Mouse (Mus musculus) MEL (cell line): Measurements from ENCODE around the gene Snapc2. TPM values are rescaled to one million over a fixed set of nuclear protein-coding genes. Genes with fewer than 3 reads are reported as not detected.

Source experiments
- DNase-seq: peaks from one replicate; pipeline ENCODE4 v3.0.0; 2011; ENCODE audit warnings: low read depth, low spot score
- H3K27ac ChIP-seq: 2 replicates; pipeline ENCODE4 v1.5.1; 2012; ENCODE audit warnings: low read depth, mild to moderate bottlenecking, control low read depth, low read length, moderate library complexity; ENCODE audit not compliant: control insufficient read depth
- H3K27me3 ChIP-seq, 2 experiments: fragments of 150-350 bp in 1 of 2; sonication (generic) in 1 of 2; 2 replicates each; pipeline ENCODE4 v1.6.1; 2012; ENCODE audit warnings: low read length in 2 of 2, mild to moderate bottlenecking in 2 of 2, improper control_type of control experiment in 1 of 2, moderate library complexity in 1 of 2; ENCODE audit not compliant: insufficient read depth in 2 of 2, control insufficient read depth in 1 of 2
- H3K36me3 ChIP-seq, 2 experiments: 2 replicates each; pipeline ENCODE4 v1.6.1; 2012 to 2014; ENCODE audit warnings: low read length in 2 of 2, improper control_type of control experiment in 1 of 2, inconsistent platforms in 1 of 2, mild to moderate bottlenecking in 1 of 2; ENCODE audit not compliant: insufficient read depth in 2 of 2, control insufficient read depth in 1 of 2
- H3K4me1 ChIP-seq, 2 experiments: fragments of 150-350 bp in 1 of 2; sonication (generic) in 1 of 2; 2 replicates each; pipeline ENCODE4 v1.6.1; 2012; ENCODE audit warnings: low read length in 2 of 2, improper control_type of control experiment in 1 of 2, mild to moderate bottlenecking in 1 of 2; ENCODE audit not compliant: insufficient read depth in 2 of 2, control insufficient read depth in 1 of 2
- H3K4me3 ChIP-seq, 2 experiments: fragments of 150-350 bp in 1 of 2; sonication (generic) in 1 of 2; 2 replicates each; pipeline ENCODE4 v1.5.1; 2012; ENCODE audit warnings: low read depth in 2 of 2, low read length in 2 of 2, mild to moderate bottlenecking in 2 of 2, moderate library complexity in 2 of 2, control low read depth in 1 of 2, improper control_type of control experiment in 1 of 2; ENCODE audit not compliant: control insufficient read depth in 1 of 2, insufficient read depth in 1 of 2
- H3K79me2 ChIP-seq: 2 replicates; pipeline ENCODE4 v1.6.1; 2012; ENCODE audit warnings: mild to moderate bottlenecking, low read length, moderate library complexity; ENCODE audit not compliant: control insufficient read depth, poor library complexity, insufficient read depth
- H3K9ac ChIP-seq: 2 replicates; pipeline ENCODE4 v1.6.1; 2012; ENCODE audit warnings: low read depth, mild to moderate bottlenecking, control low read depth, low read length, moderate library complexity; ENCODE audit not compliant: control insufficient read depth, poor library complexity, severe bottlenecking
- H3K9me3 ChIP-seq: fragments of 150-350 bp; sonication (generic); replicated peaks from 2 replicates; pipeline ENCODE4 v1.6.1; 2012; ENCODE audit warnings: mild to moderate bottlenecking, low read length, improper control_type of control experiment, moderate library complexity; ENCODE audit not compliant: insufficient read depth
- BHLHE40 ChIP-seq: IDR thresholded peaks from 2 replicates; pipeline ENCODE4 v1.6.1; 2012; ENCODE audit warnings: low read depth, mild to moderate bottlenecking, inconsistent platforms, low read length, improper control_type of control experiment, borderline replicate concordance
- CHD2 ChIP-seq: IDR thresholded peaks from 2 replicates; pipeline ENCODE4 v1.6.1; 2011; ENCODE audit warnings: low read length, improper control_type of control experiment
- CTCF ChIP-seq, 3 experiments: IDR thresholded peaks in 2 of 3; conservative IDR thresholded peaks in 1 of 3; 2 replicates each; pipeline ENCODE4 v1.5.1; 2011 to 2012; ENCODE audit warnings: low read length in 3 of 3, low read depth in 2 of 3, mild to moderate bottlenecking in 2 of 3, improper control_type of control experiment in 1 of 3, inconsistent platforms in 1 of 3, mixed read lengths in 1 of 3, moderate library complexity in 1 of 3; ENCODE audit not compliant: control insufficient read depth in 1 of 3, insufficient read depth in 1 of 3, poor library complexity in 1 of 3, severe bottlenecking in 1 of 3
- ELF1 ChIP-seq: IDR thresholded peaks from 2 replicates; pipeline ENCODE4 v1.6.1; 2014; ENCODE audit warnings: low read depth, mild to moderate bottlenecking, inconsistent platforms, low read length, improper control_type of control experiment, moderate library complexity
- ETS1 ChIP-seq: IDR thresholded peaks from 2 replicates; pipeline ENCODE4 v1.6.1; 2012; ENCODE audit warnings: low read depth, mild to moderate bottlenecking, inconsistent platforms, low read length, improper control_type of control experiment, moderate library complexity
- GATA1 ChIP-seq: IDR thresholded peaks from 2 replicates; pipeline ENCODE4 v1.6.1; 2011; ENCODE audit warnings: low read depth, low read length, improper control_type of control experiment
- HCFC1 ChIP-seq: IDR thresholded peaks from 2 replicates; pipeline ENCODE4 v1.6.1; 2012; ENCODE audit warnings: low read depth, mild to moderate bottlenecking, inconsistent platforms, low read length, improper control_type of control experiment, moderate library complexity
- JUND ChIP-seq: IDR thresholded peaks from 2 replicates; pipeline ENCODE4 v1.6.1; 2011; ENCODE audit warnings: low read depth, mild to moderate bottlenecking, improper control_type of control experiment, low read length
- KAT2A ChIP-seq: conservative IDR thresholded peaks from 2 replicates; pipeline ENCODE4 v1.6.1; 2012; ENCODE audit warnings: low read depth, low read length, improper control_type of control experiment, inconsistent platforms
- MAX ChIP-seq: IDR thresholded peaks from 2 replicates; pipeline ENCODE4 v1.6.1; 2011; ENCODE audit warnings: low read length, improper control_type of control experiment
- MEF2A ChIP-seq: IDR thresholded peaks from 2 replicates; pipeline ENCODE4 v1.6.1; 2014; ENCODE audit warnings: low read depth, mild to moderate bottlenecking, inconsistent platforms, low read length, improper control_type of control experiment; ENCODE audit not compliant: poor library complexity, insufficient replicate concordance, severe bottlenecking; ENCODE audit errors: extremely low read depth
- MXI1 ChIP-seq: IDR thresholded peaks from 2 replicates; pipeline ENCODE4 v1.6.1; 2011; ENCODE audit warnings: mild to moderate bottlenecking, low read depth, low read length, improper control_type of control experiment
- MYB ChIP-seq: IDR thresholded peaks from 2 replicates; pipeline ENCODE4 v1.6.1; 2011; ENCODE audit warnings: mild to moderate bottlenecking, low read depth, low read length, improper control_type of control experiment
- MYC ChIP-seq: IDR thresholded peaks from 2 replicates; pipeline ENCODE4 v1.6.1; 2011; ENCODE audit warnings: low read depth, mild to moderate bottlenecking, low read length, improper control_type of control experiment, moderate library complexity
- NELFE ChIP-seq: IDR thresholded peaks from 2 replicates; pipeline ENCODE4 v1.6.1; 2011; ENCODE audit warnings: low read depth, low read length, improper control_type of control experiment
- NRF1 ChIP-seq: IDR thresholded peaks from 2 replicates; pipeline ENCODE4 v1.6.1; 2014; ENCODE audit warnings: low read depth, mild to moderate bottlenecking, inconsistent platforms, low read length, improper control_type of control experiment, moderate library complexity; ENCODE audit not compliant: poor library complexity, insufficient read depth, severe bottlenecking
- POLR2AphosphoS2 ChIP-seq: IDR thresholded peaks from 2 replicates; pipeline ENCODE4 v1.6.1; 2011; ENCODE audit warnings: low read length, improper control_type of control experiment
- POLR2AphosphoS5 ChIP-seq: IDR thresholded peaks from 2 replicates; pipeline ENCODE4 v1.6.1; 2012; ENCODE audit warnings: low read depth, borderline replicate concordance, mild to moderate bottlenecking, inconsistent platforms, low read length, moderate library complexity, mixed read lengths
- RAD21 ChIP-seq: IDR thresholded peaks from 2 replicates; pipeline ENCODE4 v1.6.1; 2011; ENCODE audit warnings: mild to moderate bottlenecking, low read depth, low read length, improper control_type of control experiment
- SIN3A ChIP-seq: IDR thresholded peaks from 2 replicates; pipeline ENCODE4 v1.6.1; 2012; ENCODE audit warnings: low read length, improper control_type of control experiment, inconsistent platforms
- SMC3 ChIP-seq: IDR thresholded peaks from 2 replicates; pipeline ENCODE4 v1.6.1; 2011; ENCODE audit warnings: low read depth, low read length, improper control_type of control experiment
- TAL1 ChIP-seq: IDR thresholded peaks from 2 replicates; pipeline ENCODE4 v1.6.1; 2012; ENCODE audit warnings: mild to moderate bottlenecking, inconsistent platforms, low read length, moderate library complexity, mixed read lengths
- TBP ChIP-seq: IDR thresholded peaks from 2 replicates; pipeline ENCODE4 v1.8.0; 2011; ENCODE audit warnings: low read depth, low read length, improper control_type of control experiment
- TCF12 ChIP-seq: IDR thresholded peaks from 2 replicates; pipeline ENCODE4 v1.6.1; 2014; ENCODE audit warnings: low read depth, mild to moderate bottlenecking, inconsistent platforms, low read length, improper control_type of control experiment, moderate library complexity
- USF2 ChIP-seq, 2 experiments: IDR thresholded peaks; 2 replicates each; pipeline ENCODE4 v1.6.1; 2011 to 2012; ENCODE audit warnings: improper control_type of control experiment in 2 of 2, low read length in 2 of 2, borderline replicate concordance in 1 of 2, inconsistent platforms in 1 of 2, low read depth in 1 of 2, mild to moderate bottlenecking in 1 of 2; ENCODE audit not compliant: insufficient read depth in 1 of 2
- ZMIZ1 ChIP-seq: IDR thresholded peaks from 2 replicates; pipeline ENCODE4 v1.6.1; 2012; ENCODE audit warnings: low read depth, mild to moderate bottlenecking, inconsistent platforms, low read length, improper control_type of control experiment, moderate library complexity
- polyA plus RNA-seq, 2 experiments: library from polyadenylated mRNA; stranded (reverse) in 1 of 2; unstranded in 1 of 2; fragments of >175 nt in 1 of 2; fragments of >200 nt in 1 of 2; gene quantifications; 2 replicates each; pipeline versions ENCODE4 v1.2.1 to v1.2.4; 2012; ENCODE audit warnings: low replicate concordance in 2 of 2, low read depth in 1 of 2; ENCODE audit not compliant: insufficient read length in 2 of 2, insufficient read depth in 1 of 2, missing spikeins in 1 of 2
- total RNA-seq: library from RNA; depleted of rRNA; stranded (reverse); fragments of 300-350 nt; gene quantifications from 2 replicates; pipeline ENCODE4 v1.2.3, GENCODE M21; 2012

The Snapc2 gene
- total and polyA plus RNA-seq, 3 experiments: 24.2 to 46.2 TPM; not detected in 1

DNA sequence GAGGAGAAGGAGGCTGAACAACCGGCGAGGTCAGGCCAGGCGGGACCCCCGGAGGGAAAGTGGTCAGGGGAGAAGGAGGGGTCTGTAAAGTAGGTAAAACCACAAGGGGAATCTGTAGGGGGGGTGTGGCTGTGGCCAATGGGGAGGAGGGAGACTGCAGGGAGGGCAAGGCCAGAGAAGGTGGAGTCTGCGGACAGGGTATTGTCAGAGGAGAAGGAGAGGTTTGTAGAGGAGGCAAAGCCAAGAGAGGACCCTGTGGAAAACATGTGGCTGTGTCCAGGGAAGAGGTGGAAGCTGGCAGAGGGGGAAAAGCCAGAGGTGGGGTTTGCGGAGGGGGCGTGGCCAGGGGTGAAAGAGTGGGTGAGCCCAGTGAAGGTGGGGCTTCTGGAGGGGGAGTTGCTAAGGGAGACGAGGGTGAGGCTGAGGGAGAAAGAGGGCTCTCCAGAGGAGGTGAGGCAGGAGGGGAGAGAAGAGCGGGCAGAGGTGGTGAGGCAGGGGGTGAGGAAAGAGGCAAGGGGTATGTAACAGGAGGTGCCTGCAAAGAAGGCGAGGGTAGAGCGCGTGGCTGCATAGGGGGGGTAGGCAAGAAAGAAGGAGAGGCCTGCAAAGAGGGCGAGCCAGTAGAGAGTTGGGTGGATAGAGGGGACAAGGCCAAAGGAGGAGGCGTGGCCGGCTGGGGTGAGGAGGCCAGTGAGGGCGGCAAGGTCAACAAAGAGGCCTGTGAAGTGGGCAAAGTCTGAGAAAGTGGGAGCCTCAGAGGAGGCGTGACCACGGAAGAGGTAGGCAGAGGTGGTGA lies 39.5 kb upstream of the Snapc2 start:
- Histone ChIP-seq H3K4me3 (peak overlapping the region; percentile 60 to 88), H3K36me3 (no peaks in the 10 kb centered on the region; a peak in 1 of 4 replicates), H3K4me1 (peaks cover 2 to 15% of the 10 kb centered on the region in 2 experiments; a peak in 3 of 4 replicates), H3K79me2 (no peaks in the 10 kb centered on the region), H3K9ac (peak overlapping the region; percentile 64), H3K27ac (peak overlapping the region; percentile 51), H3K27me3 (no peaks in the 10 kb centered on the region), H3K9me3 (no peaks in the 10 kb centered on the region)
- 0 out of 2 replicates have a peak, but pooled peaks have one; percentile 4 for TF ChIP-seq HCFC1
- 0 out of 2 replicates have a peak, but pooled peaks have one; percentile 31 for TF ChIP-seq MAX
- TF ChIP-seq MXI1: peak; percentile 87
- 0 out of 2 replicates have a peak, but pooled peaks have one; percentile 13 for TF ChIP-seq TCF12
- TF ChIP-seq TAL1: no peak
- peak; percentile 44 for TF ChIP-seq NELFE
- no peak for TF ChIP-seq CTCF (IDR thresholded peaks at IDR 0.05 in 2 of 3, conservative IDR thresholded peaks at IDR 0.05 in 1 of 3; ENCODE audit: control insufficient read depth in 1 of 3, insufficient read depth in 1 of 3, low read depth in 2 of 3, low read length in 3 of 3, poor library complexity in 1 of 3, severe bottlenecking in 1 of 3)
- peak; percentile 88 for DNase-seq

DNA sequence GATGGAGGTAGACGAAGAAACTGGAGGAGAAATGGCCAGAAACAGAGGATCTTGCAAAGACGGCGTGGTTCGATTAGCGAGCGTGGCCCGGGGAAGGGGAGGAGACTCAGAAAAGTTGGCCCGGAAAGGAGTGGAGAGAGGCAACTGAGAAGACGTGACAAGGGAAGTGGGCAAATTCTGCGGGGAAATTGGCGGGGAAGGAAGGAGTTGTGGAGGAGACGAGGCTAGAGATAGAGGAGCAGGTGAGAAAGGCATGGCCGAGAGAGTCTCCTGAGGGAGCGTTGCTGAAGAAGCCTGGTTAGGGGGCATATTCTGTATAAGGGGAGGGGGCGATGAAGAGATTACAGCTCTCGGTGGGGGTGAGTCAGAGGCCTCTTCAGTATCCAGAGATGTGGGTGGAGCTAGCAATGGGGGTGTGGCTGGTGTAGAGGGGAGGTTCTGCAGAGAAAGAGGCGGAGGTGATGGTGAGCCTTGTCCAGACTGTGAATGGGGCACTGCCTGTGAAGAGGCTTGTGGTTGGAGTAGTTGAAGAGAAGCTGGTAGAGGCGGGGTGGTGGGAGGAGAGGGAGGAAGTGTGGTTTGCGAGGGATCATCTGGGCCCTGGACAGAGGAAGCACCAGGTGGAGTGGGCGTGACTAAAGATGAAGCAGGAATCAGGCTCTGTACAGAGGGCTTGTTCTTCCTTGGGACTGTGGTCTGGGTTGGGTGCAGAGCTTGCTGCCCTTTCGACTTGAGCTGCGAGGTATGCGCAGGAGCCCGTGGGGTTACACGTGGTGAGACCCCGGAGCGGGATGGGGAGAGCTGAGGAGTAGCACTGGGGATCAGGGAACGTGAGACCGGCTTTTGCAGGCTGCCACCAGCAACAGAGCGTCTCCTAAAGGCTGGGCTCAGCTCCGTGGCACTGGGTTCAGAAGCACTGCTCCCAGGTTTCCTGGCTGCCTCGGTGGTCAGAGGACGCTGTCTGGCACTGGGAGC lies 38.6 kb upstream of the Snapc2 start:
- peak; percentile 94 for DNase-seq
- H3K79me2 ChIP-seq: no peaks in the 10 kb centered on the region
- peak overlapping the region; percentile 51 for H3K27ac ChIP-seq
- no peaks in the 10 kb centered on the region for H3K27me3 ChIP-seq
- peak overlapping the region; percentile 64 for H3K9ac ChIP-seq
- H3K9me3 ChIP-seq: no peaks in the 10 kb centered on the region
- peaks cover 0 to 2% of the 10 kb centered on the region in 2 experiments; a peak in 2 of 4 replicates for H3K36me3 ChIP-seq
- H3K4me1 ChIP-seq: peaks cover 2 to 15% of the 10 kb centered on the region in 2 experiments; a peak in 3 of 4 replicates
- H3K4me3 ChIP-seq: peak overlapping the region; percentile 60 to 88
- TF ChIP-seq RAD21 (no peak), MEF2A (no peak), SIN3A (peak; percentile 60), CHD2 (no peak), KAT2A (no peak), NRF1 (no peak), USF2 (IDR thresholded peaks at IDR 0.05; ENCODE audit: borderline replicate concordance in 1 of 2, insufficient read depth in 1 of 2, low read depth in 1 of 2, low read length in 2 of 2) (no peak), JUND (no peak), TBP (peak; percentile 11; the same call in 1 of the 2 replicates), ZMIZ1 (no peak), SMC3 (no peak), TAL1 (no peak), CTCF (IDR thresholded peaks at IDR 0.05 in 2 of 3, conservative IDR thresholded peaks at IDR 0.05 in 1 of 3; ENCODE audit: control insufficient read depth in 1 of 3, insufficient read depth in 1 of 3, low read depth in 2 of 3, low read length in 3 of 3, poor library complexity in 1 of 3, severe bottlenecking in 1 of 3) (no peak), POLR2AphosphoS2 (no peak), ETS1 (peak; percentile 43; the same call in 1 of the 2 replicates), MXI1 (no peak; the same call in 1 of the 2 replicates), MYB (no peak), POLR2AphosphoS5 (no peak), GATA1 (no peak), BHLHE40 (no peak), TCF12 (no peak), MYC (no peak), ELF1 (no peak)
